Mouse (Mus musculus): ENCODE measurements around the gene Sec31a. TPM values are rescaled to one million over a fixed set of nuclear protein-coding genes. Genes with fewer than 3 reads are reported as not detected.
A peak's percentile ranks its signal among the peaks of the same experiment; 100 is the strongest.

Sec31a gene
- polyA plus RNA-seq, 1 experiment from 2014 or later, result 231 TPM

GRCm38 (mm10) chr5:100393681-100394080, 22.4 kb downstream of the Sec31a start:
- no peaks in the 10 kb centered on the region for H3K4me1 ChIP-seq
- WGBS, result 86% methylated on average over 3 of the region's 3 CpGs
- no peak overlapping the region for H3K27ac ChIP-seq
- no peaks in the 10 kb centered on the region for H3K27me3 ChIP-seq
- H3K9ac ChIP-seq, result no peak overlapping the region
- peaks cover 98% of the 10 kb centered on the region for H3K36me3 ChIP-seq
- ATAC-seq (ENCODE audit: low FRiP score, low read depth), result no peak
- no peak overlapping the region for H3K4me3 ChIP-seq
- no peak overlapping the region for H3K4me2 ChIP-seq (replicated peaks)
- H3K9me3 ChIP-seq, result no peaks in the 10 kb centered on the region

GRCm38 (mm10) chr5:100392436-100392955, 23.5 kb downstream of the Sec31a start:
- ATAC-seq (ENCODE audit: low FRiP score, low read depth), result no peak
- H3K4me1 ChIP-seq, result no peaks in the 10 kb centered on the region
- H3K4me2 ChIP-seq (replicated peaks), result no peak overlapping the region
- H3K27me3 ChIP-seq, result no peaks in the 10 kb centered on the region
- H3K9ac ChIP-seq, result no peak overlapping the region
- H3K27ac ChIP-seq, result no peak overlapping the region
- peaks cover 95% of the 10 kb centered on the region for H3K36me3 ChIP-seq
- WGBS, result 93% methylated on average over 20 of the region's 20 CpGs
- H3K4me3 ChIP-seq, result no peak overlapping the region
- no peaks in the 10 kb centered on the region for H3K9me3 ChIP-seq

GRCm38 (mm10) chr5:100383782-100384510, 32.1 kb downstream of the Sec31a start:
- Histone ChIP-seq H3K9ac (no peak overlapping the region), H3K4me2 (replicated peaks) (no peak overlapping the region), H3K4me1 (no peaks in the 10 kb centered on the region), H3K27ac (no peak overlapping the region), H3K9me3 (no peaks in the 10 kb centered on the region), H3K4me3 (no peak overlapping the region), H3K27me3 (no peaks in the 10 kb centered on the region), H3K36me3 (peaks cover 92% of the 10 kb centered on the region)
- no peak for ATAC-seq (ENCODE audit: low FRiP score, low read depth)
- WGBS, result 97% methylated on average over 18 of the region's 18 CpGs

GRCm38 (mm10) chr5:100381094-100381493, 34.9 kb downstream of the Sec31a start:
- no peak overlapping the region for H3K9ac ChIP-seq
- ATAC-seq (ENCODE audit: low FRiP score, low read depth), result no peak
- no peak overlapping the region for H3K4me2 ChIP-seq (replicated peaks)
- H3K4me1 ChIP-seq, result no peaks in the 10 kb centered on the region
- peaks cover 98% of the 10 kb centered on the region for H3K36me3 ChIP-seq
- H3K9me3 ChIP-seq, result no peaks in the 10 kb centered on the region
- H3K4me3 ChIP-seq, result no peak overlapping the region
- H3K27me3 ChIP-seq, result no peaks in the 10 kb centered on the region
- WGBS, result 96% methylated on average over 7 of the region's 7 CpGs
- H3K27ac ChIP-seq, result no peak overlapping the region

GRCm38 (mm10) chr5:100380277-100380676, 35.8 kb downstream of the Sec31a start:
- Histone ChIP-seq H3K4me3 (no peak overlapping the region), H3K4me2 (replicated peaks) (no peak overlapping the region), H3K9me3 (no peaks in the 10 kb centered on the region), H3K9ac (no peak overlapping the region), H3K27me3 (no peaks in the 10 kb centered on the region), H3K4me1 (no peaks in the 10 kb centered on the region), H3K36me3 (peaks cover 98% of the 10 kb centered on the region), H3K27ac (no peak overlapping the region)
- 90% methylated on average over 5 of the region's 5 CpGs for WGBS
- ATAC-seq (ENCODE audit: low FRiP score, low read depth), result no peak

- WGBS, result 89% methylated on average over 2 of the region's 2 CpGs
- Histone ChIP-seq H3K36me3 (peaks cover 98% of the 10 kb centered on the region), H3K4me2 (replicated peaks) (no peak overlapping the region), H3K9ac (no peak overlapping the region), H3K4me3 (no peak overlapping the region), H3K27me3 (no peaks in the 10 kb centered on the region), H3K27ac (no peak overlapping the region), H3K9me3 (no peaks in the 10 kb centered on the region), H3K4me1 (no peaks in the 10 kb centered on the region)
- no peak for ATAC-seq (ENCODE audit: low FRiP score, low read depth)
These were observed 37.1 kb downstream of the Sec31a start for GRCm38 (mm10) chr5:100378981-100379380.

GRCm38 (mm10) chr5:100378211-100378610, 37.8 kb downstream of the Sec31a start:
- Histone ChIP-seq H3K4me2 (replicated peaks) (no peak overlapping the region), H3K27ac (no peak overlapping the region), H3K9me3 (no peaks in the 10 kb centered on the region), H3K4me1 (no peaks in the 10 kb centered on the region), H3K4me3 (no peak overlapping the region), H3K27me3 (no peaks in the 10 kb centered on the region), H3K36me3 (peaks cover 98% of the 10 kb centered on the region), H3K9ac (no peak overlapping the region)
- ATAC-seq (ENCODE audit: low FRiP score, low read depth), result no peak
- 92% methylated on average over 5 of the region's 5 CpGs for WGBS

- no peak overlapping the region for H3K27ac ChIP-seq
- H3K9ac ChIP-seq, result no peak overlapping the region
- H3K27me3 ChIP-seq, result no peaks in the 10 kb centered on the region
- no peak overlapping the region for H3K4me3 ChIP-seq
- H3K4me2 ChIP-seq (replicated peaks), result no peak overlapping the region
- WGBS, result 76% methylated on average over 2 of the region's 2 CpGs
- H3K36me3 ChIP-seq, result peaks cover 97% of the 10 kb centered on the region
- H3K4me1 ChIP-seq, result no peaks in the 10 kb centered on the region
- no peaks in the 10 kb centered on the region for H3K9me3 ChIP-seq
- no peak for ATAC-seq (ENCODE audit: low FRiP score, low read depth)
These were observed 38.7 kb downstream of the Sec31a start for GRCm38 (mm10) chr5:100377376-100377775.

GRCm38 (mm10) chr5:100374703-100375102, 41.3 kb downstream of the Sec31a start:
- Histone ChIP-seq H3K27ac (no peak overlapping the region), H3K27me3 (no peaks in the 10 kb centered on the region), H3K4me1 (no peaks in the 10 kb centered on the region), H3K4me2 (replicated peaks) (no peak overlapping the region), H3K9ac (no peak overlapping the region), H3K9me3 (no peaks in the 10 kb centered on the region), H3K4me3 (no peak overlapping the region), H3K36me3 (peaks cover 93% of the 10 kb centered on the region)
- no peak; the same call in 1 of the 2 replicates for ATAC-seq (ENCODE audit: low FRiP score, low read depth)
- WGBS, result 93% methylated on average over 2 of the region's 2 CpGs

GRCm38 (mm10) chr5:100373952-100374351, 42.1 kb downstream of the Sec31a start:
- H3K27ac ChIP-seq, result no peak overlapping the region
- no peak overlapping the region for H3K4me3 ChIP-seq
- H3K36me3 ChIP-seq, result peaks cover 90% of the 10 kb centered on the region
- 48% methylated on average over 5 of the region's 5 CpGs for WGBS
- ATAC-seq (ENCODE audit: low FRiP score, low read depth), result peak; percentile 40; the same call in 1 of the 2 replicates
- H3K4me1 ChIP-seq, result no peaks in the 10 kb centered on the region
- H3K9me3 ChIP-seq, result no peaks in the 10 kb centered on the region
- H3K27me3 ChIP-seq, result no peaks in the 10 kb centered on the region
- no peak overlapping the region for H3K4me2 ChIP-seq (replicated peaks)
- no peak overlapping the region for H3K9ac ChIP-seq

- no peak overlapping the region for H3K4me3 ChIP-seq
- no peaks in the 10 kb centered on the region for H3K4me1 ChIP-seq
- H3K27ac ChIP-seq, result no peak overlapping the region
- no peaks in the 10 kb centered on the region for H3K9me3 ChIP-seq
- H3K27me3 ChIP-seq, result no peaks in the 10 kb centered on the region
- H3K9ac ChIP-seq, result no peak overlapping the region
- peaks cover 91% of the 10 kb centered on the region for H3K36me3 ChIP-seq
- ATAC-seq (ENCODE audit: low FRiP score, low read depth), result no peak
- H3K4me2 ChIP-seq (replicated peaks), result no peak overlapping the region
- whole genome bisulfite sequencing, result 58% methylated on average over 1 of the region's 1 CpGs
These were observed 45.1 kb downstream of the Sec31a start for GRCm38 (mm10) chr5:100370919-100371318.

- Histone ChIP-seq H3K9me3 (no peaks in the 10 kb centered on the region), H3K27me3 (no peaks in the 10 kb centered on the region), H3K36me3 (peaks cover 91% of the 10 kb centered on the region), H3K27ac (no peak overlapping the region), H3K4me1 (no peaks in the 10 kb centered on the region), H3K4me3 (no peak overlapping the region), H3K9ac (no peak overlapping the region), H3K4me2 (replicated peaks) (no peak overlapping the region)
- no peak for ATAC-seq (ENCODE audit: low FRiP score, low read depth)
- 91% methylated on average over 11 of the region's 11 CpGs for WGBS
These were observed 46.1 kb downstream of the Sec31a start for GRCm38 (mm10) chr5:100369825-100370459.

All from limb, embryonic 13.5 days (tissue).